Mouse (Mus musculus): ENCODE data around the gene Palm2. TPM values are rescaled to one million over a fixed set of nuclear protein-coding genes. Genes with fewer than 3 reads are reported as not detected.

Gene Palm2
- total and polyA plus RNA-seq, 2 experiments from 2014 or later: 26.4 to 33.1 TPM

- DNase-seq (ENCODE audit: low spot score) (no peak), ATAC-seq (ENCODE audit: low FRiP score) (no peak)
- H3K9me3 ChIP-seq (ENCODE audit: low read length): no peaks in the 10 kb centered on the region
- H3K4me3 ChIP-seq (ENCODE audit: low read depth, low read length): no peak overlapping the region
- no peaks in the 10 kb centered on the region for H3K27me3 ChIP-seq (ENCODE audit: insufficient read depth, low read length)
- no peak overlapping the region for H3K27ac ChIP-seq (ENCODE audit: low read depth, low read length)
- H3K4me1 ChIP-seq (ENCODE audit: insufficient read depth, low read length): no peaks in the 10 kb centered on the region
- no peak overlapping the region for H3K9ac ChIP-seq (replicated peaks; ENCODE audit: low read length, poor library complexity, severe bottlenecking)
- TF ChIP-seq CTCF (IDR thresholded peaks at IDR 0.05): no peak
- H3K4me2 ChIP-seq (ENCODE audit: low read depth, low read length, poor library complexity, severe bottlenecking): no peak overlapping the region
- WGBS: 91% methylated on average over 6 of the region's 6 CpGs
- no peaks in the 10 kb centered on the region for H3K36me3 ChIP-seq (ENCODE audit: insufficient read depth, low read length)
Observed at GRCm38 (mm10) chr4:57730047-57730446, 296.0 kb downstream of the Palm2 start.

- 76% methylated on average over 11 of the region's 11 CpGs for WGBS
- H3K4me3 ChIP-seq (ENCODE audit: low read depth, low read length): no peak overlapping the region
Observed at GRCm38 (mm10) chr4:57730801-57731598, 297.0 kb downstream of the Palm2 start.

GRCm38 (mm10) chr4:57732351-57732750 is 298.3 kb downstream of the Palm2 start:
- H3K36me3 ChIP-seq (ENCODE audit: insufficient read depth, low read length): no peaks in the 10 kb centered on the region
- H3K27me3 ChIP-seq (ENCODE audit: insufficient read depth, low read length): no peaks in the 10 kb centered on the region
- no peak for DNase-seq (ENCODE audit: low spot score)
- no peak overlapping the region for H3K4me2 ChIP-seq (ENCODE audit: low read depth, low read length, poor library complexity, severe bottlenecking)
- no peaks in the 10 kb centered on the region for H3K4me1 ChIP-seq (ENCODE audit: insufficient read depth, low read length)
- no peak overlapping the region for H3K27ac ChIP-seq (ENCODE audit: low read depth, low read length)
- ATAC-seq (ENCODE audit: low FRiP score): no peak
- H3K9ac ChIP-seq (replicated peaks; ENCODE audit: low read length, poor library complexity, severe bottlenecking): no peak overlapping the region
- no peak for TF ChIP-seq CTCF (IDR thresholded peaks at IDR 0.05)
- no peaks in the 10 kb centered on the region for H3K9me3 ChIP-seq (ENCODE audit: low read length)
- no peak overlapping the region for H3K4me3 ChIP-seq (ENCODE audit: low read depth, low read length)
- 90% methylated on average over 5 of the region's 5 CpGs for WGBS

More at GRCm38 (mm10) chr4:57730801-57731598, 297.0 kb downstream of the Palm2 start:
- TF ChIP-seq CTCF (IDR thresholded peaks at IDR 0.05): no peak
- Histone ChIP-seq H3K27ac (ENCODE audit: low read depth, low read length) (no peak overlapping the region), H3K9ac (replicated peaks; ENCODE audit: low read length, poor library complexity, severe bottlenecking) (no peak overlapping the region), H3K4me2 (ENCODE audit: low read depth, low read length, poor library complexity, severe bottlenecking) (no peak overlapping the region), H3K9me3 (ENCODE audit: low read length) (no peaks in the 10 kb centered on the region), H3K4me1 (ENCODE audit: insufficient read depth, low read length) (no peaks in the 10 kb centered on the region), H3K27me3 (ENCODE audit: insufficient read depth, low read length) (no peaks in the 10 kb centered on the region), H3K36me3 (ENCODE audit: insufficient read depth, low read length) (no peaks in the 10 kb centered on the region)
- ATAC-seq (ENCODE audit: low FRiP score) (no peak), DNase-seq (ENCODE audit: low spot score) (no peak)

GRCm38 (mm10) chr4:57733445-57733844 is 299.4 kb downstream of the Palm2 start:
- no peak overlapping the region for H3K4me3 ChIP-seq (ENCODE audit: low read depth, low read length)
- ATAC-seq (ENCODE audit: low FRiP score) (no peak), DNase-seq (ENCODE audit: low spot score) (no peak)
- no peak overlapping the region for H3K4me2 ChIP-seq (ENCODE audit: low read depth, low read length, poor library complexity, severe bottlenecking)
- no peak overlapping the region for H3K9ac ChIP-seq (replicated peaks; ENCODE audit: low read length, poor library complexity, severe bottlenecking)
- H3K4me1 ChIP-seq (ENCODE audit: insufficient read depth, low read length): no peaks in the 10 kb centered on the region
- H3K27ac ChIP-seq (ENCODE audit: low read depth, low read length): no peak overlapping the region
- H3K36me3 ChIP-seq (ENCODE audit: insufficient read depth, low read length): no peaks in the 10 kb centered on the region
- no peaks in the 10 kb centered on the region for H3K9me3 ChIP-seq (ENCODE audit: low read length)
- WGBS: 69% methylated on average over 3 of the region's 3 CpGs
- H3K27me3 ChIP-seq (ENCODE audit: insufficient read depth, low read length): no peaks in the 10 kb centered on the region
- no peak for TF ChIP-seq CTCF (IDR thresholded peaks at IDR 0.05)

- no peak for DNase-seq (ENCODE audit: low spot score)
- Histone ChIP-seq H3K9me3 (ENCODE audit: low read length) (no peaks in the 10 kb centered on the region), H3K9ac (replicated peaks; ENCODE audit: low read length, poor library complexity, severe bottlenecking) (no peak overlapping the region), H3K27ac (ENCODE audit: low read depth, low read length) (no peak overlapping the region), H3K4me3 (ENCODE audit: low read depth, low read length) (no peak overlapping the region), H3K4me1 (ENCODE audit: insufficient read depth, low read length) (no peaks in the 10 kb centered on the region), H3K27me3 (ENCODE audit: insufficient read depth, low read length) (no peaks in the 10 kb centered on the region), H3K4me2 (ENCODE audit: low read depth, low read length, poor library complexity, severe bottlenecking) (no peak overlapping the region), H3K36me3 (ENCODE audit: insufficient read depth, low read length) (no peaks in the 10 kb centered on the region)
- WGBS: 92% methylated on average over 5 of the region's 5 CpGs
- no peak for ATAC-seq (ENCODE audit: low FRiP score)
- no peak for TF ChIP-seq CTCF (IDR thresholded peaks at IDR 0.05)
Observed at GRCm38 (mm10) chr4:57735426-57735825, 301.4 kb downstream of the Palm2 start.

GRCm38 (mm10) chr4:57738856-57739552 is 305.0 kb downstream of the Palm2 start:
- H3K27me3 ChIP-seq (ENCODE audit: insufficient read depth, low read length): no peaks in the 10 kb centered on the region
- no peak overlapping the region for H3K9ac ChIP-seq (replicated peaks; ENCODE audit: low read length, poor library complexity, severe bottlenecking)
- no peak overlapping the region for H3K4me2 ChIP-seq (ENCODE audit: low read depth, low read length, poor library complexity, severe bottlenecking)
- H3K4me1 ChIP-seq (ENCODE audit: insufficient read depth, low read length): no peaks in the 10 kb centered on the region
- H3K27ac ChIP-seq (ENCODE audit: low read depth, low read length): no peak overlapping the region
- no peaks in the 10 kb centered on the region for H3K9me3 ChIP-seq (ENCODE audit: low read length)
- H3K4me3 ChIP-seq (ENCODE audit: low read depth, low read length): no peak overlapping the region
- H3K36me3 ChIP-seq (ENCODE audit: insufficient read depth, low read length): no peaks in the 10 kb centered on the region
- ATAC-seq (ENCODE audit: low FRiP score) (no peak), DNase-seq (ENCODE audit: low spot score) (peak; percentile 10)
- WGBS: 36% methylated on average over 8 of the region's 8 CpGs
- TF ChIP-seq CTCF (IDR thresholded peaks at IDR 0.05): no peak
